Mouse (Mus musculus) Patski (cell line): ENCODE results near the gene Dirc2. TPM values are rescaled to one million over a fixed set of nuclear protein-coding genes. Genes with fewer than 3 reads are reported as not detected.

Source experiments
- ATAC-seq: fragments of 100-300 bp; one replicate; pipeline ENCODE4 v1.8.0; 2021
- CTCF ChIA-PET: fragments of 350-600 bp; sonication (Branson Sonifier 250); formaldehyde crosslinking; loops from one replicate; lab custom pipeline; 2022; ENCODE audit warnings: inconsistent platforms; lab: Charles Lee
- POLR2A ChIA-PET: fragments of 350-600 bp; sonication (Branson Sonifier 250); formaldehyde crosslinking; loops from one replicate; lab custom pipeline; 2022; ENCODE audit warnings: antibody characterized with exemption, inconsistent platforms; lab: Charles Lee
- DNase-seq: peaks from one replicate; pipeline ENCODE4 v3.0.0-alpha.2; 2011; ENCODE audit warnings: low read depth, low spot score
- H3K27me3 ChIP-seq: fragments of 371-371 bp; one replicate; pipeline ENCODE4 v1.5.1; 2021
- CTCF ChIP-seq: fragments of 100-300 bp; IDR thresholded peaks from one replicate; pipeline ENCODE4 v1.5.1; 2021
- in situ Hi-C: fragments of 300-500 bp; cut with MboI; formaldehyde crosslinking; loops from 3 replicates; pipeline ENCODE4 v1.11.1; 2018; ENCODE audit warnings: low pct_unique_long_range_greater_than_20kb, mixed read lengths
- polyA plus RNA-seq: library from polyadenylated mRNA; unstranded; gene quantifications from one replicate; pipeline ENCODE4 v1.2.3, GENCODE M21; 2021

Dirc2 gene
- polyA plus RNA-seq, 1 experiment from 2014 or later, result 48.9 TPM

- TF ChIP-seq CTCF, result no peak
- POLR2A ChIA-PET, result no interaction called here
- in situ Hi-C loops, result loop anchor here (25.0 kb wide), 1 partner anchor 515 kb away; no protein-coding TSS in a partner anchor
- H3K27me3 ChIP-seq, result peaks cover 6% of the 10 kb centered on the region
- CTCF ChIA-PET, result no interaction called here
- ATAC-seq, result no peak
- DNase-seq, result no peak
Measured at GRCm38 (mm10) chr16:35652206-35652605, 117.0 kb downstream of the Dirc2 start.

- TF ChIP-seq CTCF, result no peak
- ChIA-PET CTCF (no interaction called here), POLR2A (no interaction called here)
- ATAC-seq (no peak), DNase-seq (no peak)
- in situ Hi-C loops, result no loop called here
- peaks cover 6% of the 10 kb centered on the region for H3K27me3 ChIP-seq
Measured at GRCm38 (mm10) chr16:35648862-35649261, 120.3 kb downstream of the Dirc2 start.

Other genes starting within 250 kb of the Dirc2 start
- gene Sema5b, start 228.2 kb downstream of the Dirc2 start, polyA plus RNA-seq, result 22.4 TPM
- 14.2 TPM for gene Hspbap1, start 1.0 kb upstream of the Dirc2 start, polyA plus RNA-seq
- gene Parp14, start 102.2 kb upstream of the Dirc2 start, polyA plus RNA-seq, result 8.7 TPM
- 21.2 TPM for gene Parp9, start 169.1 kb upstream of the Dirc2 start, polyA plus RNA-seq
- 8.2 TPM for gene Dtx3l, start 169.8 kb upstream of the Dirc2 start, polyA plus RNA-seq
- 28.6 TPM for gene Kpna1, start 209.4 kb upstream of the Dirc2 start, polyA plus RNA-seq